Mouse (Mus musculus) cerebellum, adult 2 months (tissue): ENCODE data around the gene Glod4. TPM values are rescaled to one million over a fixed set of nuclear protein-coding genes. Genes with fewer than 3 reads are reported as not detected.

Experiments used
- DNase-seq, 2 experiments: peaks; one replicate each; pipeline ENCODE4 v3.0.0; 2021
- H3K27ac ChIP-seq: fragments of 200-500 bp; 2 replicates; pipeline ENCODE4 v1.5.1; 2012; ENCODE audit warnings: low read length, control low read depth, inconsistent platforms; ENCODE audit not compliant: insufficient read depth
- H3K27me3 ChIP-seq: fragments of 200-500 bp; 2 replicates; pipeline ENCODE4 v1.6.1; 2012; ENCODE audit warnings: inconsistent platforms, mild to moderate bottlenecking, low read length, moderate library complexity; ENCODE audit not compliant: control insufficient read depth, insufficient read depth
- H3K4me1 ChIP-seq: fragments of 200-500 bp; 2 replicates; pipeline ENCODE4 v1.6.1; 2011; ENCODE audit warnings: low read length; ENCODE audit not compliant: control insufficient read depth, insufficient read depth
- H3K4me3 ChIP-seq: fragments of 200-500 bp; replicated peaks from 2 replicates; pipeline ENCODE3; 2011; ENCODE audit warnings: mild to moderate bottlenecking, low read depth, low read length, control low read depth; ENCODE audit not compliant: insufficient read depth
- CTCF ChIP-seq: fragments of 200-500 bp; IDR thresholded peaks from 2 replicates; pipeline ENCODE4 v1.5.1; 2011; ENCODE audit warnings: low read depth, mild to moderate bottlenecking, control low read depth, low read length, moderate library complexity, borderline replicate concordance; ENCODE audit not compliant: insufficient read depth
- POLR2A ChIP-seq: fragments of 200-500 bp; IDR thresholded peaks from 2 replicates; pipeline ENCODE4 v1.6.1; 2011; ENCODE audit warnings: low read length, control low read depth, borderline replicate concordance; ENCODE audit not compliant: insufficient read depth
- WGBS: fragments of 180-500 bp; shearing (Covaris S2); methylation state at CpG from one replicate; pipeline ENCODE4 v1.1.7; 2018; 5-methylcytosine and 5-hydroxymethylcytosine counted together
- polyA plus RNA-seq: library from polyadenylated mRNA; depleted of rRNA; stranded (reverse); fragments of >200 nt; gene quantifications from 2 replicates; pipeline ENCODE4 v1.2.3, GENCODE M21; 2012

Gene Glod4
- polyA plus RNA-seq, 1 experiment, result 44.9 TPM

DNA sequence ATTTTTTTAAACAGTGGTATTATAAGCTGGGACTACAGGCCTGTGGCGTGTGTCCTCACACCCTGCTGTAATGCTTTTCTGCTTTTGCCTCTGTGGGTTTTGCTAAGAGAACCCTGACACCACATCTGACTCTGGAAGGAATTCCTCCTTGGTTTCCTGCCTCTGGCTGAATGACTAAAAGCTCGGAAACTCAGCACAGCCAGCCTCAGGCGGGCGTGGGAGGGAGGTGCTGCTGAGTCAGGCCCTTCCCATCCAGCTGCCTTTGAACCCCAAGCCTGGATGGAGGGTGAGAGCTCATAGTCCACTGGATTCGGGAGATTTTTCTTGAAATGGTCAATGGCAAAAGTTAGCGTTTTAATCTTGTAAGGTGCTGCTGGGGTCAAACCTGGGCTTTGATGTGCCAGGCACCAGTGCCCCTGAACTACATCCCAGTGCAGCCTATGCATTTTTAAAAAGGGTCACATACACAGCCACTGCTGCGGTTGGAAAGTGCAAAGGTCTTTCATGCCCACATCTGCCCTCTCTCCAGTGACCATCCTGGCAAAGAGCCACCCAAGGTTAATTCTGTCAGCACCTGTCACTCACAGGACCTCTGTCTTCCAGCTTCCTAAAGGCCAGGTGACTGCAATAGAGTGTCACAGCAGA, 42.0 kb upstream of the Glod4 start:
- TF ChIP-seq CTCF, result no peak
- no peak for TF ChIP-seq POLR2A
- no peak for DNase-seq

DNA sequence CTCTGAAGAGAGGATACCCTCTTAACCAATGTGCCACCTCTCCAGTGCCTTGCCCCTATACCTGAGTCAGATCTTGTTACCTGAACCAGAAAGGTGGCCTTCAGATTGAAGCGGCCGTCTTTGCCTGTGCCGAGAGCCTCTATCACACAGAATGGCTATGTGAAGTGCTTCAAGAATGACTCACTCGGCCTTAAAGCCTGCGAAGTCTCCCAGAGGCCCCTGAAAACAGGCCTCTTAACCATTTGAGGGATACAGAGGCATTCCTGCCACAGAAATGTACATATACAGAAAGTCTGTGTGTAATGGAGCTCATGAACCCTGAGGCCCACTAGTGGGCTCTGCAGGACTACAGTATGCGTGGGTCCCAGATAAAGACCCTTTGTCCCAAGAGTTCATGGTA, 40.3 kb upstream of the Glod4 start:
- 98% methylated on average over 6 of the region's 6 CpGs for WGBS
- no peak overlapping the region for H3K27ac ChIP-seq
- no peaks in the 10 kb centered on the region for H3K27me3 ChIP-seq
- no peak overlapping the region for H3K4me3 ChIP-seq
- H3K4me1 ChIP-seq, result peaks cover 37% of the 10 kb centered on the region
- TF ChIP-seq CTCF, result no peak
- no peak for DNase-seq

More for the DNA sequence above, 42.0 kb upstream of the Glod4 start:
- WGBS, result 80% methylated on average over 7 of the region's 7 CpGs
- no peaks in the 10 kb centered on the region for H3K27me3 ChIP-seq
- peaks cover 38% of the 10 kb centered on the region for H3K4me1 ChIP-seq
- H3K4me3 ChIP-seq, result no peak overlapping the region
- H3K27ac ChIP-seq, result no peak overlapping the region

DNA sequence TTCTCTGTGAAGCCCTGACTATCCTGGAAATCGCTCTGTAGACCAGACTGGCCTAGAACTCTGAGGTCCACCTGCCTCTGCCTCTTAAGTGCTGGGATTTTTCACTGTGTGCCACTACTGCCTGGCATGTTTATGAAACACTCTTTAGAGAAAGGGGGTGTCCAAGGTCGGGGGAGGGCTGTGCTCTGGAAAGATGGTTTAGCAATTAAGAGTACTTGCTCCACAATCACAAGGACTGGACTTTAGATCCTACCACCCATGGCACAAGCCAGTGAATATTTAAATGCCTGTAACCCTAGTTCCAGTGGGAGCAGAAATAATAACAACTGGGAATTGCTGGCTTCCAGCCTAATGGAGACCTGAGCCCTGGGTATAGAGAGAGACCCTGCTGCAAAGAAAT, 36.4 kb upstream of the Glod4 start:
- Histone ChIP-seq H3K27me3 (no peaks in the 10 kb centered on the region), H3K27ac (peak overlapping the region; percentile 42; the same call in 1 of the 2 replicates), H3K4me1 (peaks cover 19% of the 10 kb centered on the region), H3K4me3 (no peak overlapping the region)
- 54% methylated on average over 2 of the region's 2 CpGs for WGBS
- no peak for DNase-seq
- TF ChIP-seq CTCF, result no peak
- TF ChIP-seq POLR2A, result no peak

DNA sequence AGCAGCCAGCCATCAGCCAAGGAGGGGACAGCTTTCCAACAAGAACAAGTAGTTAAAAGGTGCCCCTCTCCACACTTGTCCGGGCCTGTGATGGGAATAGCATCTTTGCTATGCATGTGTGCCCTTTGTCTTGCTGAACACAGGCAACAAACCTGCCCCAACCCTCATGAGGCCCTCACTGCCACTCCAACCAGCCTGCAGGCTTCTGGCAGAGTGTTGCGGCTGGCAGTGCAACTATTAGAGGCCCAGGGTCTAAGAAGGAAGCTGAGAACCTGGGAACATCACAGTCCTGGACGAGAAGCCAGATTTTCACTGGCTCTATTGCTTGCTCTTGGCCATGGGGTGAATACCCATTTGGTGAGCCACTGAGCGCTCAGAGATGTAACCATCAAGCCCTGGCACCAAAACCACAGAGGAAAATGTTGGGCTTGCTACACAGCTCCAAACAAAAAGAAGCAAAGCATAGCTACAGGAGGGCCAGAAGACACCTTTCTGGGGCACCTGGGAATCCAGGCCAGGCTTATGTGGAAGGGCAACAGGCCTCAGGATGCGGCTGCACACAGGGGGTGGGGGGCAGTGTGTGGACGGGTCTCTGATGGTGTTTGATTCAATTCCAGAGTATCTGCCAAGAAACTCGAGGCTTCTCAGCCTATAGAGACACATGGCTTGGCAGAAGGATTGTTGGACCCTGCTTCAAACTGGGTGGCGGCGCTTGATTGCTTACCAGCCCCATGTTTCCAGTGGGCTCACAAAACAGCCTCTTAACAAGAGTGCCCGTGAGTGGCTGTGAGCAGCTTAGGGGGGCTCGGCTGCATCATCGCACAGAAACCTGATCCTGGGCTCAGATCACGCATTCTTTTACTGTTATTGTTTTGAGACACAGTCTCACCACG, 35.7 kb upstream of the Glod4 start:
- peak in 1 of 2 experiments; percentile 57 for DNase-seq
- 32% methylated on average over 14 of the region's 14 CpGs for WGBS
- Histone ChIP-seq H3K4me3 (no peak overlapping the region), H3K27ac (peak overlapping the region; percentile 42), H3K4me1 (peaks cover 19% of the 10 kb centered on the region), H3K27me3 (no peaks in the 10 kb centered on the region)
- TF ChIP-seq POLR2A, result no peak
- no peak for TF ChIP-seq CTCF

DNA sequence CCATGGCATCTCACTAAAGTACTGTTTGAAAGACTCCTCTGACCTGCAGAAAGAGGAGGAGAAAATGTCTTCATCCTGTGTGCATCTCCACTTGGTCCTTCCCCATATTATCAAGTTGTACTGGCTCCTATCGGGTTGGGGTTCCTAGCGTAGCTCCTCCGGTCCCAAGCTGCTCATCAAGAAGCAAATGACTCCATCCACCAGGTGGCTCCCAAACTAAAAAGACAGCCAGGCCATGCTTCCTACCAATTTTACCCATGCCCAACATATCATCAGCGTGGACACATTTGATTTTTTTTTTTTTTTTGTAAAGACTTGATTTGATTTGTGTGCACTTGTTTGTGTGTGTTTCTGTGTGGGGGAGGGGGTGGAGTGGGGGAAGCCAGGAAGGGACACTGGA, 28.9 kb upstream of the Glod4 start:
- peak; percentile 63 to 74 for DNase-seq
- Histone ChIP-seq H3K27me3 (no peaks in the 10 kb centered on the region), H3K27ac (peak overlapping the region; percentile 70), H3K4me1 (peaks cover 12% of the 10 kb centered on the region), H3K4me3 (no peak overlapping the region)
- 17% methylated on average over 4 of the region's 4 CpGs for WGBS
- TF ChIP-seq POLR2A (no peak), CTCF (peak; percentile 56)

DNA sequence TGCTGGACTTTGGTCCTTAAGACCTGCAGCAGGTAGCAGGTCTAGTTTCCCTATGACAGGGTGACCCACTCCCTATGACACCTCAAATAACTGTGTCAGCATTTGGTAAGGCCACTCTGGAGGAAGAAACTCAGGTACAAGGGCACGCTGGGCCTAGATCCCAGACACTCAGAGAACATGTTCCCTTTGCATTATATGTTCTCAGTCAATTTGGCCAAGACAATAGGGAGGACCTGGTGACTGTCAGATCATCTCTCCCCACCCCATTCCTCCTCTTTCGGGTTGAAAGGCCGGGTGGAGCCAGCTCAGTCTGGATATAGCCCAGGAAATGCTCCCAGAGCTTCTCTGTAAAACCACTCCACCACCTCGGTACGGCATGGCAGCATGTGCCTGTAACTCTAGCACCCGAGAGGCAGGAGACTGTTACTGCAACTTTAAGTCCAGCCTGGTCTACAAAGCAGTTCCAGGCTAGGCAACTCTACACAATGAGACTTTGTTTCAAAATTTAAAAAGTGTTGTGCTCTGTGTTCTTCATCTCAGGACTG, 25.1 kb upstream of the Glod4 start:
- TF ChIP-seq POLR2A, result no peak
- TF ChIP-seq CTCF, result no peak
- Histone ChIP-seq H3K4me3 (no peak overlapping the region), H3K27ac (no peak overlapping the region), H3K4me1 (peaks cover 13% of the 10 kb centered on the region), H3K27me3 (no peaks in the 10 kb centered on the region)
- peak in 1 of 2 experiments; percentile 12 for DNase-seq
- WGBS, result 67% methylated on average over 6 of the region's 6 CpGs

DNA sequence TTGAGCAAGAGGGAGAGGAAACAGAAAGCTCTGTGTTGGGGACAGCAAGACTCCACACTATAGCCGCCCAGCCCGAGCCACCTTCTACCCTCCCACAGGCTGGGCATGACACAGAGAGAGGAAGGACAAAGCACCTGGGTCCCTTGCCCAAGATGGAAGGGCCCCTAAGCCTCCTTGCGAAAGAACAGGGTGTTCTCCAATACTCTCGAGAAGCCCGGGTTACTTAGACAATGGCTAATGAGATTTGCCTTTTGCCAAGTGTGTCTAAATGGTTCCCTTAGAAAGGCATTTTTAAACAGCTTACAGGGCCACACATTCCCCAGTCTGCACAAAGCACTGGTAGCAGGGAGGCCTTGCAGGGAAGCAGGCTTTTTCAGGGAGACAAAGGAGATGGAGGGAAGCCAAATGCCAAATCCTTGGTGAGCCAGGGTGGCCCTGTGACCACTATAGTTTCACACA, 24.5 kb upstream of the Glod4 start:
- peaks cover 17% of the 10 kb centered on the region for H3K4me1 ChIP-seq
- WGBS, result 71% methylated on average over 5 of the region's 5 CpGs
- peak in 1 of 2 experiments; percentile 9 for DNase-seq

GRCm38 (mm10) chr11:76267550-76267949, 24.0 kb upstream of the Glod4 start:
- H3K4me1 ChIP-seq, result peaks cover 17% of the 10 kb centered on the region
- H3K4me3 ChIP-seq, result no peak overlapping the region
- 72% methylated on average over 7 of the region's 7 CpGs for WGBS
- DNase-seq, result no peak
- no peaks in the 10 kb centered on the region for H3K27me3 ChIP-seq
- no peak overlapping the region for H3K27ac ChIP-seq
- TF ChIP-seq POLR2A (no peak), CTCF (no peak)

More for the DNA sequence above, 24.5 kb upstream of the Glod4 start:
- H3K4me3 ChIP-seq, result no peak overlapping the region
- no peaks in the 10 kb centered on the region for H3K27me3 ChIP-seq
- no peak overlapping the region for H3K27ac ChIP-seq
- no peak for TF ChIP-seq POLR2A
- TF ChIP-seq CTCF, result no peak
